Mouse (Mus musculus) E14TG2a.4 (cell line): Measurements from ENCODE around the gene Ptcd2.

Experiments used
- CTCF ChIP-seq: conservative IDR thresholded peaks from 2 replicates; pipeline ENCODE4 v1.5.1; 2014; ENCODE audit warnings: low read length
- NANOG ChIP-seq: IDR thresholded peaks from 2 replicates; pipeline ENCODE4 v1.6.1; 2014; ENCODE audit warnings: borderline replicate concordance, low read length, mixed read lengths

- TF ChIP-seq CTCF (no peak), NANOG (no peak)
Observed at GRCm38 (mm10) chr13:99284400-99285160, 59.9 kb downstream of the Ptcd2 start.
